Mouse (Mus musculus) MEL (cell line): ENCODE data around the gene Cntnap2. TPM values are rescaled to one million over a fixed set of nuclear protein-coding genes. Genes with fewer than 3 reads are reported as not detected.

Experiments used
- DNase-seq: peaks from one replicate; pipeline ENCODE4 v3.0.0; 2011; ENCODE audit warnings: low read depth, low spot score
- H3K27ac ChIP-seq: 2 replicates; pipeline ENCODE4 v1.5.1; 2012; ENCODE audit warnings: low read depth, mild to moderate bottlenecking, control low read depth, low read length, moderate library complexity; ENCODE audit not compliant: control insufficient read depth
- H3K27me3 ChIP-seq, 2 experiments: fragments of 150-350 bp in 1 of 2; sonication (generic) in 1 of 2; 2 replicates each; pipeline ENCODE4 v1.6.1; 2012; ENCODE audit warnings: low read length in 2 of 2, mild to moderate bottlenecking in 2 of 2, improper control_type of control experiment in 1 of 2, moderate library complexity in 1 of 2; ENCODE audit not compliant: insufficient read depth in 2 of 2, control insufficient read depth in 1 of 2
- H3K36me3 ChIP-seq, 2 experiments: 2 replicates each; pipeline ENCODE4 v1.6.1; 2012 to 2014; ENCODE audit warnings: low read length in 2 of 2, improper control_type of control experiment in 1 of 2, inconsistent platforms in 1 of 2, mild to moderate bottlenecking in 1 of 2; ENCODE audit not compliant: insufficient read depth in 2 of 2, control insufficient read depth in 1 of 2
- H3K4me1 ChIP-seq, 2 experiments: fragments of 150-350 bp in 1 of 2; sonication (generic) in 1 of 2; 2 replicates each; pipeline ENCODE4 v1.6.1; 2012; ENCODE audit warnings: low read length in 2 of 2, improper control_type of control experiment in 1 of 2, mild to moderate bottlenecking in 1 of 2; ENCODE audit not compliant: insufficient read depth in 2 of 2, control insufficient read depth in 1 of 2
- H3K4me3 ChIP-seq, 2 experiments: fragments of 150-350 bp in 1 of 2; sonication (generic) in 1 of 2; 2 replicates each; pipeline ENCODE4 v1.5.1; 2012; ENCODE audit warnings: low read depth in 2 of 2, low read length in 2 of 2, mild to moderate bottlenecking in 2 of 2, moderate library complexity in 2 of 2, control low read depth in 1 of 2, improper control_type of control experiment in 1 of 2; ENCODE audit not compliant: control insufficient read depth in 1 of 2, insufficient read depth in 1 of 2
- H3K79me2 ChIP-seq: 2 replicates; pipeline ENCODE4 v1.6.1; 2012; ENCODE audit warnings: mild to moderate bottlenecking, low read length, moderate library complexity; ENCODE audit not compliant: control insufficient read depth, poor library complexity, insufficient read depth
- H3K9ac ChIP-seq: 2 replicates; pipeline ENCODE4 v1.6.1; 2012; ENCODE audit warnings: low read depth, mild to moderate bottlenecking, control low read depth, low read length, moderate library complexity; ENCODE audit not compliant: control insufficient read depth, poor library complexity, severe bottlenecking
- H3K9me3 ChIP-seq: fragments of 150-350 bp; sonication (generic); replicated peaks from 2 replicates; pipeline ENCODE4 v1.6.1; 2012; ENCODE audit warnings: mild to moderate bottlenecking, low read length, improper control_type of control experiment, moderate library complexity; ENCODE audit not compliant: insufficient read depth
- BHLHE40 ChIP-seq: IDR thresholded peaks from 2 replicates; pipeline ENCODE4 v1.6.1; 2012; ENCODE audit warnings: low read depth, mild to moderate bottlenecking, inconsistent platforms, low read length, improper control_type of control experiment, borderline replicate concordance
- CHD2 ChIP-seq: IDR thresholded peaks from 2 replicates; pipeline ENCODE4 v1.6.1; 2011; ENCODE audit warnings: low read length, improper control_type of control experiment
- CTCF ChIP-seq, 3 experiments: IDR thresholded peaks in 2 of 3; conservative IDR thresholded peaks in 1 of 3; 2 replicates each; pipeline ENCODE4 v1.5.1; 2011 to 2012; ENCODE audit warnings: low read length in 3 of 3, low read depth in 2 of 3, mild to moderate bottlenecking in 2 of 3, improper control_type of control experiment in 1 of 3, inconsistent platforms in 1 of 3, mixed read lengths in 1 of 3, moderate library complexity in 1 of 3; ENCODE audit not compliant: control insufficient read depth in 1 of 3, insufficient read depth in 1 of 3, poor library complexity in 1 of 3, severe bottlenecking in 1 of 3
- E2F4 ChIP-seq: IDR thresholded peaks from 2 replicates; pipeline ENCODE4 v1.6.1; 2011; ENCODE audit warnings: low read depth, low read length, improper control_type of control experiment, borderline replicate concordance
- EP300 ChIP-seq, 2 experiments: IDR thresholded peaks; 2 replicates each; pipeline ENCODE4 v1.6.1; 2011; ENCODE audit warnings: improper control_type of control experiment in 2 of 2, low read length in 2 of 2, low read depth in 1 of 2, mild to moderate bottlenecking in 1 of 2
- GABPA ChIP-seq: IDR thresholded peaks from 2 replicates; pipeline ENCODE4 v1.6.1; 2012; ENCODE audit warnings: low read depth, mild to moderate bottlenecking, inconsistent platforms, low read length, improper control_type of control experiment, moderate library complexity
- GATA1 ChIP-seq: IDR thresholded peaks from 2 replicates; pipeline ENCODE4 v1.6.1; 2011; ENCODE audit warnings: low read depth, low read length, improper control_type of control experiment
- MXI1 ChIP-seq: IDR thresholded peaks from 2 replicates; pipeline ENCODE4 v1.6.1; 2011; ENCODE audit warnings: mild to moderate bottlenecking, low read depth, low read length, improper control_type of control experiment
- MYB ChIP-seq: IDR thresholded peaks from 2 replicates; pipeline ENCODE4 v1.6.1; 2011; ENCODE audit warnings: mild to moderate bottlenecking, low read depth, low read length, improper control_type of control experiment
- NELFE ChIP-seq: IDR thresholded peaks from 2 replicates; pipeline ENCODE4 v1.6.1; 2011; ENCODE audit warnings: low read depth, low read length, improper control_type of control experiment
- POLR2A ChIP-seq, 2 experiments: IDR thresholded peaks; 2 replicates each; pipeline ENCODE4 v1.6.1; 2011 to 2012; ENCODE audit warnings: low read length in 2 of 2, mild to moderate bottlenecking in 2 of 2, control low read depth in 1 of 2, improper control_type of control experiment in 1 of 2, low read depth in 1 of 2, moderate library complexity in 1 of 2; ENCODE audit not compliant: control insufficient read depth in 1 of 2, insufficient read depth in 1 of 2, poor library complexity in 1 of 2
- POLR2AphosphoS5 ChIP-seq: IDR thresholded peaks from 2 replicates; pipeline ENCODE4 v1.6.1; 2012; ENCODE audit warnings: low read depth, borderline replicate concordance, mild to moderate bottlenecking, inconsistent platforms, low read length, moderate library complexity, mixed read lengths
- RAD21 ChIP-seq: IDR thresholded peaks from 2 replicates; pipeline ENCODE4 v1.6.1; 2011; ENCODE audit warnings: mild to moderate bottlenecking, low read depth, low read length, improper control_type of control experiment
- SIN3A ChIP-seq: IDR thresholded peaks from 2 replicates; pipeline ENCODE4 v1.6.1; 2012; ENCODE audit warnings: low read length, improper control_type of control experiment, inconsistent platforms
- TAL1 ChIP-seq: IDR thresholded peaks from 2 replicates; pipeline ENCODE4 v1.6.1; 2012; ENCODE audit warnings: mild to moderate bottlenecking, inconsistent platforms, low read length, moderate library complexity, mixed read lengths
- TCF12 ChIP-seq: IDR thresholded peaks from 2 replicates; pipeline ENCODE4 v1.6.1; 2014; ENCODE audit warnings: low read depth, mild to moderate bottlenecking, inconsistent platforms, low read length, improper control_type of control experiment, moderate library complexity
- UBTF ChIP-seq: IDR thresholded peaks from 2 replicates; pipeline ENCODE4 v1.6.1; 2012; ENCODE audit warnings: low read depth, mild to moderate bottlenecking, inconsistent platforms, low read length, improper control_type of control experiment, moderate library complexity, borderline replicate concordance; ENCODE audit not compliant: insufficient read depth
- USF2 ChIP-seq, 2 experiments: IDR thresholded peaks; 2 replicates each; pipeline ENCODE4 v1.6.1; 2011 to 2012; ENCODE audit warnings: improper control_type of control experiment in 2 of 2, low read length in 2 of 2, borderline replicate concordance in 1 of 2, inconsistent platforms in 1 of 2, low read depth in 1 of 2, mild to moderate bottlenecking in 1 of 2; ENCODE audit not compliant: insufficient read depth in 1 of 2
- ZC3H11A ChIP-seq: IDR thresholded peaks from 2 replicates; pipeline ENCODE4 v1.6.1; 2012; ENCODE audit warnings: low read depth, mild to moderate bottlenecking, inconsistent platforms, low read length, improper control_type of control experiment
- ZKSCAN1 ChIP-seq: IDR thresholded peaks from 2 replicates; pipeline ENCODE4 v1.6.1; 2012; ENCODE audit warnings: low read depth, mild to moderate bottlenecking, inconsistent platforms, low read length, improper control_type of control experiment, moderate library complexity
- polyA plus RNA-seq, 2 experiments: library from polyadenylated mRNA; stranded (reverse) in 1 of 2; unstranded in 1 of 2; fragments of >175 nt in 1 of 2; fragments of >200 nt in 1 of 2; gene quantifications; 2 replicates each; pipeline versions ENCODE4 v1.2.1 to v1.2.4; 2012; ENCODE audit warnings: low replicate concordance in 2 of 2, low read depth in 1 of 2; ENCODE audit not compliant: insufficient read length in 2 of 2, insufficient read depth in 1 of 2, missing spikeins in 1 of 2
- total RNA-seq: library from RNA; depleted of rRNA; stranded (reverse); fragments of 300-350 nt; gene quantifications from 2 replicates; pipeline ENCODE4 v1.2.3, GENCODE M21; 2012

Gene Cntnap2
- total and polyA plus RNA-seq, 3 experiments: 0.01 TPM; not detected in 2

- H3K4me3 ChIP-seq: no peak overlapping the region
- H3K4me1 ChIP-seq: no peaks in the 10 kb centered on the region
- no peaks in the 10 kb centered on the region for H3K27me3 ChIP-seq
- H3K36me3 ChIP-seq: no peaks in the 10 kb centered on the region
- H3K27ac ChIP-seq: no peak overlapping the region
- H3K9me3 ChIP-seq: no peaks in the 10 kb centered on the region
- TF ChIP-seq EP300 (IDR thresholded peaks at IDR 0.05; ENCODE audit: low read depth in 1 of 2, low read length in 2 of 2): no peak
- no peak for TF ChIP-seq TCF12
- no peak for TF ChIP-seq UBTF
- no peak for TF ChIP-seq ZKSCAN1
- TF ChIP-seq CTCF (IDR thresholded peaks at IDR 0.05 in 2 of 3, conservative IDR thresholded peaks at IDR 0.05 in 1 of 3; ENCODE audit: control insufficient read depth in 1 of 3, insufficient read depth in 1 of 3, low read depth in 2 of 3, low read length in 3 of 3, poor library complexity in 1 of 3, severe bottlenecking in 1 of 3): no peak
- TF ChIP-seq SIN3A: no peak
- TF ChIP-seq MXI1: no peak
- no peak for TF ChIP-seq E2F4
- no peak for TF ChIP-seq CHD2
- TF ChIP-seq NELFE: no peak
- no peak for TF ChIP-seq BHLHE40
- no peak for TF ChIP-seq POLR2A (IDR thresholded peaks at IDR 0.05; ENCODE audit: control insufficient read depth in 1 of 2, insufficient read depth in 1 of 2, low read depth in 1 of 2, low read length in 2 of 2, poor library complexity in 1 of 2)
- H3K9ac ChIP-seq: no peak overlapping the region
- no peaks in the 10 kb centered on the region for H3K79me2 ChIP-seq
- no peak for DNase-seq
These were observed 587.9 kb downstream of the Cntnap2 start for GRCm38 (mm10) chr6:45647017-45647416.

DNA sequence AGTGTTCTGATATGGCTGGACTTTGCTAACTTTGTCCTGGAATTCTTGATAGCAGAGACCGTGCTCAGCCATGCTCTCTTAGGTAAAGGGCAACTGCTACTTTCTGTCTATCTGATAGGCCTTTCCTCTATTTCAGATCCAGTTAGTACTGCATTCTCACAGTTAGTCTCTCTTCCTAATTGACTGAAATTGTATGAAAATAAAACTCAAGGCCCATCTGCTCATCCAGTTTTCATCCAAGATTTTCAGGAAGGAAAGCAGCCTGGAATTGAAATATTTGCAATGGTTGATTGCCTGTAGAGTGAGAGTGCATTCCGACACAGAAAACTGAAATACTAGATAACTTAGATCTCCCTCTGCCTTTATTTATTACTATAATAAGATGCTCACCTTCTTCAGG, 589.3 kb downstream of the Cntnap2 start:
- H3K9ac ChIP-seq: no peak overlapping the region

DNA sequence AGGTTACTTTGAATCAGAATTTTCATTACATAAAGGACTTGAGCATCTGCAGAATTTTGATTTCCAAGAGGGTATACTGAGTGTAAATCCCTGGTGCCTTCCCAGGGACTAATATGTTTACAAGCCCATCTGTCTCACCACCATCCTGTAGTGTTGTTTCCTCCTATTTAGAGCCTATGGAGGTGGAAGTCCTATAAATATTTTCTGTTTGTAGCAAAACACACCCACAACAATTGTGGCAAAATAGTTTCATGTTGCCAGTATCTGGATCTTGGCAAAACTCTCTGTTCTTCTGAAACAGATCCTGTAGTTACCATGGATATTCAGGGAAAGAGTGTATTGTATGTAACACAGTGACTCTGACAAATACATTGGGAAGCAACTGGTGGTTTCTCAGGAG, 641.1 kb downstream of the Cntnap2 start:
- Histone ChIP-seq H3K27me3 (no peaks in the 10 kb centered on the region), H3K4me3 (no peak overlapping the region), H3K36me3 (no peaks in the 10 kb centered on the region), H3K9ac (no peak overlapping the region), H3K79me2 (no peaks in the 10 kb centered on the region), H3K27ac (no peak overlapping the region), H3K4me1 (no peaks in the 10 kb centered on the region), H3K9me3 (no peaks in the 10 kb centered on the region)
- DNase-seq: no peak
- TF ChIP-seq MXI1: no peak
- no peak for TF ChIP-seq ZC3H11A
- TF ChIP-seq E2F4: no peak
- no peak for TF ChIP-seq USF2 (IDR thresholded peaks at IDR 0.05; ENCODE audit: borderline replicate concordance in 1 of 2, insufficient read depth in 1 of 2, low read depth in 1 of 2, low read length in 2 of 2)
- no peak for TF ChIP-seq CHD2
- TF ChIP-seq POLR2AphosphoS5: no peak

More for the DNA sequence above, 589.3 kb downstream of the Cntnap2 start:
- no peak for DNase-seq
- H3K36me3 ChIP-seq: no peaks in the 10 kb centered on the region
- H3K4me3 ChIP-seq: no peak overlapping the region
- H3K4me1 ChIP-seq: no peaks in the 10 kb centered on the region
- no peaks in the 10 kb centered on the region for H3K27me3 ChIP-seq
- TF ChIP-seq TCF12: no peak
- TF ChIP-seq BHLHE40: no peak
- no peak for TF ChIP-seq RAD21
- TF ChIP-seq TAL1: no peak
- no peak for TF ChIP-seq GABPA
- no peak for TF ChIP-seq UBTF
- TF ChIP-seq MYB: no peak
- TF ChIP-seq GATA1: no peak
- no peak for TF ChIP-seq CHD2
- TF ChIP-seq E2F4: no peak
- no peaks in the 10 kb centered on the region for H3K9me3 ChIP-seq
- no peak overlapping the region for H3K27ac ChIP-seq
- no peaks in the 10 kb centered on the region for H3K79me2 ChIP-seq
